In the genomic region with DNA sequence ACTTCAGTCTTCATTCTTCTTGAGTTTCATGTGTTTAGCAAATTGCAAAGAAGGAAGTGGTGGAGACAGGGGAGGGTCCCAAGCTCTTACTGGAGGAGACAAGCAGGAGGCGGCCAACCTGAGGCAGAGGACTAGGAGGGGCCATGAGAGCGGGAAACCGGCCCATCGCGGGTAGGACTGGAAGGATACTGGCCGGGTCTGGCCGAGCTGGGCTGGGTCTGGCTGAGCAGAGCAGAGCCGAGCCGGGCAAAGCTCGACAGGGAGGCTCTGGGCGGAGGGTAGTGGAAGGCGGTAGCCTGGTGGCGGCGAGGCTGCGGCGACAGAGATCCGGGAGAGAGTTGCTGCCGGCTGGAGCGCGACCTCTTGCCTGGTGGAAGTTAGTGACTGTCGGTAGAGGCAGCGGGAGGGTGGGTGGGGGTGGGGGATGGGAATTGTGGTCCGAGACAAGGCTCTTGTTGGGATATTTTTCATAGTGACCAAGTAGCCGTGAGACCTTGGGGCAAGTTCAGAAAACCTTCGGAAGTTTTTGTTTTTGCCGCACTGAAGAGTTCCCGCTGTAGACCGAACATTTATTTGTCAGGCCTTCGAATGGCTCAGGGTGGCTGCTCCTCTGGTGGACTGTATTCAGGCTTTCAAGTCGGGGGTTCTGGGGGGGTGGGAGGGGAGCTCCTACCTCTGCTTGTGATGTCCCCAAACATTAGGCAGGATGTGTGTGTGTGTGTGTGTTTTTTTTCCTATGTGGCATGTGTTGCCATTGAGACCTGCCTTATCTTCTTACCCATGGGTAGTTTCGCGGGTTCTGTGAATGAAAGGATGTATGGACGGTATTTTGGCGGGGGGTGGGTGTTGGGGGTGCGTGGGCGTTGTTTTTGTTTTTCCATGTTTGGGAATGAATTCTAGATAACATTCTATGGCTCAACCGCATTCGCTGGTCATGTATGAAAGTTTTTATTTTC, we compare ENCODE assay signal across 8 mouse cellular contexts. TPM values are rescaled to one million over a fixed set of nuclear protein-coding genes. Genes with fewer than 3 reads are reported as not detected.
DNase-seq lines count a peak whose midpoint lies in the region; ATAC-seq lines count a peak whose summit lies in the region.

TSS of gene Slc43a3 (plus strand) at position 106 of the 956 bp plus-strand sequence.

- intact Hi-C loops in gastrocnemius, postnatal 14 days (cut with DNase I; ENCODE audit: low total_unique reads): no loop called here

- peak within 1 kb of the TSS; percentile 80 for H3K4me3 ChIP-seq in liver, embryonic 15.5 days (replicated peaks)

- peak; percentile 49; the same call in 1 of the 2 replicates for ATAC-seq in cerebellum, adult (ENCODE audit: insufficient number of reproducible peaks, low FRiP score, low TSS enrichment)
- ATAC-seq in liver, embryonic 15.5 days (ENCODE audit: insufficient read depth): peak; percentile 62

- peaks cover 25% of the 10 kb centered on the region for H3K36me3 ChIP-seq in liver, embryonic 15.5 days (replicated peaks)

- 3% methylated on average over 38 of the region's 38 CpGs for WGBS in liver, embryonic 15.5 days (ENCODE audit: insufficient replicate concordance)

- H3K9ac ChIP-seq in liver, embryonic 15.5 days: peak within 1 kb of the TSS; percentile 79

- no peak for DNase-seq in cerebellum, adult 11-12 months
- peak; percentile 70 for DNase-seq in c-Kit-positive CD71-positive TER-119-negative erythroid progenitor cells, embryonic 14.5 days (ENCODE audit: low read depth)
- DNase-seq in gastrocnemius, postnatal 14 days: peak; percentile 89
- DNase-seq in induced T-regulatory cell, adult 2 months (ENCODE audit: low read depth): peak; percentile 71
- DNase-seq in neural tube, embryonic 10.5 days (ENCODE audit: extremely low spot score, low spot score): peak; percentile 83
- peak; percentile 64 for DNase-seq in thymus, postnatal 0 days (ENCODE audit: low spot score)

- no peaks in the 10 kb centered on the region for H3K9me3 ChIP-seq in liver, embryonic 15.5 days (replicated peaks)

- no peaks in the 10 kb centered on the region for H3K27me3 ChIP-seq in liver, embryonic 15.5 days

- H3K4me1 ChIP-seq in liver, embryonic 15.5 days (replicated peaks): peaks cover 45% of the 10 kb centered on the region

- H3K4me2 ChIP-seq in liver, embryonic 15.5 days: peak within 1 kb of the TSS; percentile 68

- peak within 1 kb of the TSS; percentile 99 for H3K27ac ChIP-seq in liver, embryonic 15.5 days (replicated peaks)

RNA-seq across cellular contexts. Expression of gene Slc43a3, which starts in this region (rescaled TPM):
- total RNA-seq in gastrocnemius, postnatal 14 days (2021): 10 to 100 TPM; 22.4 to 43.2 TPM
- polyA plus RNA-seq in liver, embryonic 15.5 days (2015; fragmentation: Nextera tagmentation; extraction: Ambion mirVana): 113 and 114 TPM in 2 replicates
- 29.1 and 30.0 TPM in 2 replicates for polyA plus RNA-seq in thymus, postnatal 0 days (2015; fragmentation: Nextera tagmentation; extraction: Ambion mirVana)
